Mouse (Mus musculus): Measurements from ENCODE around the gene Npepps.

Gene Npepps

GRCm38 (mm10) chr11:97182446-97182845 lies 98.0 kb downstream of the Npepps start:
- DNase-seq = no peak

DNA sequence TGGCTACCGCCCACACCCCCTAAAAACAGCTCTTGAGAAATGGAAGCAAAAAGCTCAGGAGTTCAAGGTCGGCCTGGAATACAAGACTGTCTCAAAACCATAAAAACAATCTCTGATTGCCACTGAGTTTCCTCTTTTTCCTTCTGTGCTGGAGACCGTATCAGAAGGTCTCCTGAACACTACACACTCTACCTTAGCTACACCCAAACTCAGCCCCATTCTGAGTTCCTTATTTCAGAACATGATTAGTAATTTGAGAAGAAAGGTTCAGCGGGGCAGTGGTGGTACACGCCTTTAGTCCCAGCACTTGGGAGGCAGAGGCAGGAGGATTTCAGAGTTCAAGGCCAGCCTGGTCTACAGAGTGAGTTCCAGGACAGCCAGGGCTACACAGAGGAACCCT lies 99.4 kb downstream of the Npepps start:
- no peak for DNase-seq

DNA sequence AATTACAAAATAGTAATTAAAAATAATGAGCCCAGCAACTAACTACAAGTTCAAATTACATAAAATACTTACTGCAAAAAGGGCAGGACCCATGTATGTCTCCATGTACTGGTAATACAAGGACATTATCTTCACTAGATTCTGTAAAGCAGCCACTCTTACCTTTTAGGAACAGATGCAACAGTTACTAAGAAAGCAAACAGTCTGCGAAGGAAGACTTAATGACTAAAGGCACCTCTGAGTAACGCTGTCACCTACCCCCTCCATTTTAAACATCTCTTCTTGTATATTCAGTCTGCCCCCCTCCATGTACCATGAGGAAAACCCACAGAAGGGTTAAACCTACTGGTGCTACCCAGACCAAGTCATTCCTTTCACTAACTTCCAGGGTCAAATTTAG lies 102.2 kb downstream of the Npepps start:
- DNase-seq = no peak

DNA sequence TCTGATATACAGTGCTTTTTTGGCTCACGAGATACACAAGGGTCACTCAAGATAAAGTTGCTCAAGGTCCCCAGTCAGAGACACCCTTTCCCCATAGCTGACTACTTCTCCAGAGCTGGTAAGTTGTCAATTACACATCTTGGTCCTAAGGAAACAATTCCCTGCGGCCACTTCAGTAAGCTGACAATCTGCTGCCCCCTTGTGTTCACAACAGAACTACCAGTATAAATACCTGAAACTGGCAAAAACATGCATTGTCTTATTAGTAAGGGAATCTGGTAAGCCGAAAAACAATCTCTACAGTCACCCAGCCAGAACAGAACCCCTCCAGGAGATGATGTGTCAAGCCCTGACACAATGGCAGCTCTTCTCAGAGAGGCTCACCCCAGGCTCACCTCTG lies 103.6 kb downstream of the Npepps start:
- DNase-seq = peak; percentile 57

GRCm38 (mm10) chr11:97175499-97175898 lies 104.9 kb downstream of the Npepps start:
- no peak for DNase-seq

GRCm38 (mm10) chr11:97160341-97160740 lies 120.1 kb downstream of the Npepps start:
- no peak for DNase-seq

DNA sequence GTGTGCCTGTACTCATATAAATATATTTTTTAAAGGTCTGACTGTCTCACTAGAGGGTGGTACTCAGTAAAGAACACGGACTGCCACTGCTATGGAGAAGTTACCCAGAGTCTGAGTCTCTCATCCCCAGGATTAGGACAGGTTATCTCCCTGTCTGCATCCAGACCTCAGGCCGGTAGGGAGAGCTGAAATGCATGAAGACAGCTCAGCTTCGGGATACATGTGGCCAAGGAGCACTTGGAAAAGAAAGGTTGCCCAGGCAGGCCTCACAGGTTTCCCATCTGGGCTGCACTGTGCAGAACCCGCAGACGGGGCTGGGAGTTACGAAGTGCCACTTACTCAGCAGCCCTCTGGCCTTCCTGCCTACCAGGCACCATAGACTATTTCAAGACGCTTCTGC lies 123.4 kb downstream of the Npepps start:
- DNase-seq = no peak
